Mouse (Mus musculus) large intestine, adult 2 months (tissue): ENCODE results near the gene Pdia4. TPM values are rescaled to one million over a fixed set of nuclear protein-coding genes. Genes with fewer than 3 reads are reported as not detected.
"Not testable (repeated sequence)": the region's sequence is repeated elsewhere in the genome, so short reads cannot be mapped to it uniquely, and the experiment has no call there.

Experiments used
- DNase-seq: peaks from one replicate; pipeline ENCODE4 v3.0.0-alpha.2; 2012; ENCODE audit warnings: low read depth, low spot score
- WGBS: fragments of 180-500 bp; shearing (Covaris S2); methylation state at CpG from one replicate; pipeline ENCODE4 v1.1.7; 2018; 5-methylcytosine and 5-hydroxymethylcytosine counted together
- polyA plus RNA-seq: library from polyadenylated mRNA; depleted of rRNA; stranded (reverse); fragments of >200 nt; gene quantifications from 2 replicates; pipeline ENCODE4 v1.2.3, GENCODE M21; 2012; rRNA removed

The Pdia4 gene
- polyA plus RNA-seq, 1 experiment = 65.6 TPM

DNA sequence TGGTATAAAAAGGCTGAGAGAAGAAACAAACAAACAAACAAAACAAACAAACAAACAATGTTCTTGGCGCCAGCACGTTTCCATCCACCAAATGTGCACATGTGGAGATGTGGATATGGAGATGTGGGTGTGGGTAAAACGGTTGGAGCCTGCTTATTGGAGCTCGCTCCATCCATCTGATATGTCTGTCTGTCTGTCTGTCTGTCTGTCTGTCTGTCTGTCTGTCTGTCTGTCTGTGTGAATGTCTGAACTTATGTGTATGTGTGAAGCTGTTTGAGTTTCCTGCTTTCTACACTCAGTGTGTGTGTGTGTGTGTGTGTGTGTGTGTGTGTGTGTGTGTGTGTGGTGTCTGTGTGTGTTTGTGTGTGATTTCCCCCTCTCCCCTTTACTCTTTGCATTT, 43.4 kb downstream of the Pdia4 start:
- WGBS = 74% methylated on average over 4 of the region's 4 CpGs

DNA sequence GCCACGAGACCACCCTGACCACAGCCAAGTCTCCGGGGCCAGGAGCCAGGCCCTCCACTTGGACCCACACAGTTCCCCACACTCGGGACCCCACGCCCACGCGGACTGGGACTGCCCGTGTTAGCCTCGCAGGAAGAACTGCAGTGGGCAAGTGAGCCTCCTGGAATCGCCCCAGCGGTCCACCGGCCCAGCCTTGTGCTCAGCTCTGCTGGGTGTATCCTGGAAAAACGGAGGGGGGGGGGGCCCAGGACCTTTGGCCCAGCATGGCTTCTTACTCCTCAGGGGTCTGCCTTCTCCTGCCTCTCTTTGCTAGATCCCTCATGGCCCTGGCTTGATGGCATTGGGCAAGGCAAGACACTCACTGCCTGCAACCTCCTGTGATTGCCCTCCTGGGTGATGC, 44.7 kb downstream of the Pdia4 start:
- DNase-seq = not testable (repeated sequence)
- WGBS = 83% methylated on average over 4 of the region's 12 CpGs

More for the DNA sequence above, 43.4 kb downstream of the Pdia4 start:
- not testable (repeated sequence) for DNase-seq

DNA sequence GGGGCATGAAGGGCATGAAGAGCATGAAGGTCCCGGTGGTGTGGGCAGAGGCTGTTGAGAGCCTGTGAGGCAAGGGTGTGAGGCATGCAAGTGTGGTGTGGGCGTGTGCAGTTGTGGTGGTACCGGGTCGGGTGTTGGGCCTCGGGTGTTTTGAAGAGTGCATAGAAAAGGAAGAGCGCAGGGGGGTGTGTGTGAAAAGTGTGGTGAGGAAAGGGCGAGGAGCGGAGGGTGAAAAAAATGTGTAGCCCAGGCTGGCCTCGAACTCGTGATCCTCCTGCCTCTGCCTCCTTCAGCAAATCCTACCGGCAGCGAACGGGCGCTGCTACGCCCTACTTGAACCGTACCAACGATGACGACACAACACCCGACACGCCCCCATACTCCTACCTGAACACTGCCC, 45.9 kb downstream of the Pdia4 start:
- DNase-seq = not testable (repeated sequence)
- WGBS = 66% methylated on average over 5 of the region's 20 CpGs

DNA sequence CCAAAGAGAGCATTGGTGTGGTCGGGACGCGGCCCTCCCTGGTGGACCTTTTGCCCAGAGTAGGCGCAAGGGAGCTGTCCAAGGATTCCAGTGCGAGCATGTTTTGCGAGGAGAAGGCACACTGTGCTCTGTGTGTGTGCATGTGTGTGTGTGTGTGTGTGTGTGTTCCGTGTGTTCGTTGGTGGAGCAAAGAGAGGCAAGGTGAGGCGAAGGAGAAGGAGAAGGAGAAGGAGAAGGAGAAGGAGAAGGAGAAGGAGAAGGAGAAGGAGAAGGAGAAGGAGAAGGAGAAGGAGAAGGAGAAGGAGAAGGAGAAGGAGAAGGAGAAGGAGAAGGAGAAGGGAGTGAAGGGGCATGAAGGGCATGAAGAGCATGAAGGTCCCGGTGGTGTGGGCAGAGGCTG, 50.5 kb downstream of the Pdia4 start:
- 87% methylated on average over 9 of the region's 10 CpGs for WGBS
- not testable (repeated sequence) for DNase-seq

DNA sequence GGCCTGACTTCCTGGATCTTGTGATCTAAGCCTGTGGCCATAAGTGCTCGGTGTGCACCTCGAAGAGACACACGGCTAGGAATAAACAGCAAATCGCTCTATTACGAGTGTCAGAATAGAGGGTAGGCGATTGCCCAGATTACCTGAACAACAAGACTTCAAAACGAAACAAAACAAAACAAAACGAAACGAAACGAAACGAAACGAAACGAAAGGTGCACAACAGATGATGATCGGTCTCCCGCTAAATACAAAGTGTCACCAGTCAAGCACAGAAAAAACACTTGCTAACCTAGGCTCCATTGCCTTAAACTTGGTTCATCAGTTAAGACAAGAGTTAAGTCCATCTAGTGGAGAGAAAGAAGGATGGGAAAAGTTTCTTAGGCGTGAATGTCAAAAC, 53.8 kb downstream of the Pdia4 start:
- WGBS = 94% methylated on average over 14 of the region's 16 CpGs
- not testable (repeated sequence) for DNase-seq

DNA sequence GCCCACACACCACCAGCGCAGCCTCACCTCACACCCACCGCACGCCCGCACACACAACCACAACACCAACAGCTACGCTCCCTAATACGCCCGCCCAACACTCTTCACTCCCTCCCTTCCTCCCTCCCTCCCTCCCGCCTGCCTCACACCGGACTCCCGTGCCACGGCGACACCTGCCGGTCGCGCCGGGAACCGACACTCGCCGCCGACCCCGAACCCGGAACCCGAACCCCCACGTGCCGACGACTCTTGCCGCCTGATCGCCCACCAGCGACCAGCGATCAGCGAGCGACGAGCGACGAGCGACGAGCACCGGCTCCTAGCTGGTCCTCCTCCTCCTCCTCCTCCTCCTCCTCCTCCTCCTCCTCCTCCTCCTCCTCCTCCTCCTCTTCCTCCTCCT, 55.4 kb downstream of the Pdia4 start:
- WGBS = under 1% methylated on average over 20 of the region's 38 CpGs
- DNase-seq = not testable (repeated sequence)

DNA sequence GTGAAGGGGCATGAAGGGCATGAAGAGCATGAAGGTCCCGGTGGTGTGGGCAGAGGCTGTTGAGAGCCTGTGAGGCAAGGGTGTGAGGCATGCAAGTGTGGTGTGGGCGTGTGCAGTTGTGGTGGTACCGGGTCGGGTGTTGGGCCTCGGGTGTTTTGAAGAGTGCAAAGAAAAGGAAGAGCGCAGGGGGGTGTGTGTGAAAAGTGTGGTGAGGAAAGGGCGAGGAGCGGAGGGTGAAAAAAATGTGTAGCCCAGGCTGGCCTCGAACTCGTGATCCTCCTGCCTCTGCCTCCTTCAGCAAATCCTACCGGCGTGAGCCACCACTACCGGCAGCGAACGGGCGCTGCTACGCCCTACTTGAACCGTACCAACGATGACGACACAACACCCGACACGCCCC, 55.8 kb downstream of the Pdia4 start:
- not testable (repeated sequence) for DNase-seq
- WGBS = 11% methylated on average over 6 of the region's 22 CpGs

DNA sequence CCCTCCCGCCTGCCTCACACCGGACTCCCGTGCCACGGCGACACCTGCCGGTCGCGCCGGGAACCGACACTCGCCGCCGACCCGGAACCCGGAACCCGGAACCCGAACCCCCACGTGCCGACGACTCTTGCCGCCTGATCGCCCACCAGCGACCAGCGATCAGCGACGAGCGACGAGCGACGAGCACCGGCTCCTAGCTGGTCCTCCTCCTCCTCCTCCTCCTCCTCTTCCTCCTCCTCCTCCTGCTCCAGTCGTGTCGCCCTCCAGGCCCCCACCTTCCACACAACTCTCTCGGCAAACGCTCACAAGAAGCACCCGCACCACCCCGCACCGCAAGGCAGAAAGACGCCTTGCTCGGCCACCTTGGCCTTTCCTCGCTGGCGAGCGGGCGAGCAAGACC, 60.1 kb downstream of the Pdia4 start:
- WGBS = 5% methylated on average over 16 of the region's 44 CpGs
- not testable (repeated sequence) for DNase-seq

DNA sequence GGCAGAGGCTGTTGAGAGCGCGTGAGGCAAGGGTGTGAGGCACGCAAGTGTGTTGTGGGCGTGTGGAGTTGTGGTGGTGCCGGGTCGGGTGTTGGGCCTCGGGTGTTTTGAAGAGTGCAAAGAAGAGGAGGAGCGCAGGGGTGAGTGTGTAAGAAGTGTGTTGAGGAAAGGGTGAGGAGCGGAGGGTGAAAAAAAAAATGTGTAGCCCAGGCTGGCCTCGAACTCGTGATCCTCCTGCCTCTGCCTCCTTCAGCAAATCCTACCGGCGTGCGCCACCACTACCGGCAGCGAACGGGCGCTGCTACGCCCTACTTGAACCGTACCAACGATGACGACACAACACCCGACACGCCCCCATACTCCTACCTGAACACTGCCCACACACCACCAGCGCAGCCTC, 64.9 kb downstream of the Pdia4 start:
- 6% methylated on average over 14 of the region's 25 CpGs for WGBS
- not testable (repeated sequence) for DNase-seq

DNA sequence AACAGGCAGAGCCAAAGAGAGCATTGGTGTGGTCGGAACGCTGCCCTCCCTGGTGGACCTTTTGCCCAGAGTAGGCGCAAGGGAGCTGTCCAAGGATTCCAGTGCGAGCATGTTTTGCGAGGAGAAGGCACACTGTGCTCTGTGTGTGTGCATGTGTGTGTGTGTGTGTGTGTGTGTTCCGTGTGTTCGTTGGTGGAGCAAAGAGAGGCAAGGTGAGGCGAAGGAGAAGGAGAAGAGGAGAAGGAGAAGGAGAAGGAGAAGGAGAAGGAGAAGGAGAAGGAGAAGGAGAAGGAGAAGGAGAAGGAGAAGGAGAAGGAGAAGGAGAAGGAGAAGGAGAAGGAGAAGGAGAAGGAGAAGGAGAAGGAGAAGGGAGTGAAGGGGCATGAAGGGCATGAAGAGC, 65.3 kb downstream of the Pdia4 start:
- WGBS = 85% methylated on average over 4 of the region's 8 CpGs
- not testable (repeated sequence) for DNase-seq

Other genes with a start within 250 kb of the Pdia4 start
- 13.9 and 16.0 TPM in 2 replicates for gene Ezh2, start 218.1 kb downstream of the Pdia4 start, polyA plus RNA-seq
- 0.22 and 0.30 TPM in 2 replicates for gene Zfp786, start 17.4 kb upstream of the Pdia4 start, polyA plus RNA-seq
- gene Zfp398, start 22.2 kb upstream of the Pdia4 start, polyA plus RNA-seq = 3.5 and 6.4 TPM in 2 replicates
- 6.0 and 7.1 TPM in 2 replicates for gene Zfp282, start 63.8 kb upstream of the Pdia4 start, polyA plus RNA-seq
- 7.3 and 8.3 TPM in 2 replicates for gene Zfp212, start 107.0 kb upstream of the Pdia4 start, polyA plus RNA-seq
- gene Zfp956, start 140.0 kb upstream of the Pdia4 start, polyA plus RNA-seq = 8.2 and 10.7 TPM in 2 replicates
- gene Zfp777, start 235.5 kb upstream of the Pdia4 start, polyA plus RNA-seq = 11.7 and 12.4 TPM in 2 replicates